Mouse (Mus musculus): ENCODE data around the gene Calml3. TPM values are rescaled to one million over a fixed set of nuclear protein-coding genes. Genes with fewer than 3 reads are reported as not detected.
"Not testable (repeated sequence)": the region's sequence is repeated elsewhere in the genome, so short reads cannot be mapped to it uniquely, and the experiment has no call there.

Gene Calml3
- polyA plus RNA-seq (2012; fragmentation: generic; extraction: Trizol), result 0.02 TPM
- long read RNA-seq, experiment 1, result 0 reads
- long read RNA-seq, experiment 2, result 0 reads

- H3K36me3 ChIP-seq (ENCODE audit: control insufficient read depth, insufficient read depth), result no peaks in the 10 kb centered on the region
- H3K4me3 ChIP-seq (ENCODE audit: insufficient read depth, poor library complexity, severe bottlenecking), result no peak within 1 kb of the TSS
- H3ac ChIP-seq (ENCODE audit: control insufficient read depth, insufficient read length, low read depth), result no peak within 1 kb of the TSS
- H3K27me3 ChIP-seq (ENCODE audit: control insufficient read depth, insufficient read depth, insufficient read length), result no peaks in the 10 kb centered on the region
- no peaks in the 10 kb centered on the region for H3K79me2 ChIP-seq (ENCODE audit: control insufficient read depth, insufficient read depth)
- TF ChIP-seq MYOG (IDR thresholded peaks at IDR 0.05; ENCODE audit: control insufficient read depth, extremely low read depth, insufficient read length) (no peak), MAX (IDR thresholded peaks at IDR 0.05) (no peak), MYOD1 (IDR thresholded peaks at IDR 0.05; ENCODE audit: control insufficient read depth, insufficient read length, low read depth) (no peak), CEBPB (IDR thresholded peaks at IDR 0.05; ENCODE audit: low read depth) (no peak), USF1 (IDR thresholded peaks at IDR 0.05; ENCODE audit: low read depth) (no peak), FOSL1 (IDR thresholded peaks at IDR 0.05; ENCODE audit: insufficient read depth, low read length, poor library complexity, severe bottlenecking) (no peak), CTCF (IDR thresholded peaks at IDR 0.05; ENCODE audit: control insufficient read depth, insufficient read depth, insufficient read length) (no peak)
- no peaks in the 10 kb centered on the region for H3K79me3 ChIP-seq (ENCODE audit: low read depth)
Observed at GRCm38 (mm10) chr13:3804186-3804585, at the start of gene Calml3. TSS of gene Calml3 (minus strand) at chr13:3804316.

- TF ChIP-seq USF1 (IDR thresholded peaks at IDR 0.05; ENCODE audit: low read depth) (no peak), MAX (IDR thresholded peaks at IDR 0.05) (no peak), MYOG (IDR thresholded peaks at IDR 0.05; ENCODE audit: control insufficient read depth, extremely low read depth, insufficient read length) (no peak), FOSL1 (IDR thresholded peaks at IDR 0.05; ENCODE audit: insufficient read depth, low read length, poor library complexity, severe bottlenecking) (no peak), CEBPB (IDR thresholded peaks at IDR 0.05; ENCODE audit: low read depth) (no peak), CTCF (IDR thresholded peaks at IDR 0.05; ENCODE audit: control insufficient read depth, insufficient read depth, insufficient read length) (no peak), MYOD1 (IDR thresholded peaks at IDR 0.05; ENCODE audit: control insufficient read depth, insufficient read length, low read depth) (no peak)
- Histone ChIP-seq H3K36me3 (ENCODE audit: control insufficient read depth, insufficient read depth) (no peaks in the 10 kb centered on the region), H3K79me2 (ENCODE audit: control insufficient read depth, insufficient read depth) (no peaks in the 10 kb centered on the region), H3K79me3 (ENCODE audit: low read depth) (no peaks in the 10 kb centered on the region), H3K27me3 (ENCODE audit: control insufficient read depth, insufficient read depth, insufficient read length) (no peaks in the 10 kb centered on the region), H3K4me3 (ENCODE audit: insufficient read depth, poor library complexity, severe bottlenecking) (no peak overlapping the region), H3ac (ENCODE audit: control insufficient read depth, insufficient read length, low read depth) (no peak overlapping the region)
Observed at GRCm38 (mm10) chr13:3850330-3850729, 46.2 kb upstream of the Calml3 start.

GRCm38 (mm10) chr13:3840662-3841061 is 36.5 kb upstream of the Calml3 start:
- not testable (repeated sequence) for H3K79me2 ChIP-seq (ENCODE audit: control insufficient read depth, insufficient read depth); H3K4me3 ChIP-seq (ENCODE audit: insufficient read depth, poor library complexity, severe bottlenecking); H3K27me3 ChIP-seq (ENCODE audit: control insufficient read depth, insufficient read depth, insufficient read length); H3K36me3 ChIP-seq (ENCODE audit: control insufficient read depth, insufficient read depth); H3ac ChIP-seq (ENCODE audit: control insufficient read depth, insufficient read length, low read depth); H3K79me3 ChIP-seq (ENCODE audit: low read depth)

- not testable (repeated sequence) for H3K79me3 ChIP-seq (ENCODE audit: low read depth); H3K4me3 ChIP-seq (ENCODE audit: insufficient read depth, poor library complexity, severe bottlenecking); H3K27me3 ChIP-seq (ENCODE audit: control insufficient read depth, insufficient read depth, insufficient read length); H3ac ChIP-seq (ENCODE audit: control insufficient read depth, insufficient read length, low read depth); H3K79me2 ChIP-seq (ENCODE audit: control insufficient read depth, insufficient read depth); H3K36me3 ChIP-seq (ENCODE audit: control insufficient read depth, insufficient read depth)
Observed at GRCm38 (mm10) chr13:3837312-3837807, 33.2 kb upstream of the Calml3 start, which contains the start of gene Calm4. TSS of gene Calm4 (plus strand) at chr13:3837757.

- H3K79me2 ChIP-seq (ENCODE audit: control insufficient read depth, insufficient read depth); H3K36me3 ChIP-seq (ENCODE audit: control insufficient read depth, insufficient read depth); H3K79me3 ChIP-seq (ENCODE audit: low read depth); H3K27me3 ChIP-seq (ENCODE audit: control insufficient read depth, insufficient read depth, insufficient read length); H3ac ChIP-seq (ENCODE audit: control insufficient read depth, insufficient read length, low read depth); H3K4me3 ChIP-seq (ENCODE audit: insufficient read depth, poor library complexity, severe bottlenecking): not testable (repeated sequence)
Observed at GRCm38 (mm10) chr13:3833644-3834043, 29.5 kb upstream of the Calml3 start.

GRCm38 (mm10) chr13:3832450-3832849 is 28.3 kb upstream of the Calml3 start:
- no peaks in the 10 kb centered on the region for H3K79me3 ChIP-seq (ENCODE audit: low read depth)
- H3K79me2 ChIP-seq (ENCODE audit: control insufficient read depth, insufficient read depth), result no peaks in the 10 kb centered on the region
- TF ChIP-seq USF1 (IDR thresholded peaks at IDR 0.05; ENCODE audit: low read depth) (no peak), MAX (IDR thresholded peaks at IDR 0.05) (no peak), CEBPB (IDR thresholded peaks at IDR 0.05; ENCODE audit: low read depth) (no peak), MYOD1 (IDR thresholded peaks at IDR 0.05; ENCODE audit: control insufficient read depth, insufficient read length, low read depth) (no peak), CTCF (IDR thresholded peaks at IDR 0.05; ENCODE audit: control insufficient read depth, insufficient read depth, insufficient read length) (no peak), FOSL1 (IDR thresholded peaks at IDR 0.05; ENCODE audit: insufficient read depth, low read length, poor library complexity, severe bottlenecking) (no peak), MYOG (IDR thresholded peaks at IDR 0.05; ENCODE audit: control insufficient read depth, extremely low read depth, insufficient read length) (no peak)
- no peak overlapping the region for H3K4me3 ChIP-seq (ENCODE audit: insufficient read depth, poor library complexity, severe bottlenecking)
- no peak overlapping the region for H3ac ChIP-seq (ENCODE audit: control insufficient read depth, insufficient read length, low read depth)
- no peaks in the 10 kb centered on the region for H3K27me3 ChIP-seq (ENCODE audit: control insufficient read depth, insufficient read depth, insufficient read length)
- no peaks in the 10 kb centered on the region for H3K36me3 ChIP-seq (ENCODE audit: control insufficient read depth, insufficient read depth)
